Mouse (Mus musculus): Measurements from ENCODE around the gene Dnah9.

The Dnah9 gene

GRCm38 (mm10) chr11:66167801-66168651 lies at the start of gene Dnah9:
Gene Dnah9 (minus strand): TSS chr11:66168551.
- peak; percentile 3 for DNase-seq

DNA sequence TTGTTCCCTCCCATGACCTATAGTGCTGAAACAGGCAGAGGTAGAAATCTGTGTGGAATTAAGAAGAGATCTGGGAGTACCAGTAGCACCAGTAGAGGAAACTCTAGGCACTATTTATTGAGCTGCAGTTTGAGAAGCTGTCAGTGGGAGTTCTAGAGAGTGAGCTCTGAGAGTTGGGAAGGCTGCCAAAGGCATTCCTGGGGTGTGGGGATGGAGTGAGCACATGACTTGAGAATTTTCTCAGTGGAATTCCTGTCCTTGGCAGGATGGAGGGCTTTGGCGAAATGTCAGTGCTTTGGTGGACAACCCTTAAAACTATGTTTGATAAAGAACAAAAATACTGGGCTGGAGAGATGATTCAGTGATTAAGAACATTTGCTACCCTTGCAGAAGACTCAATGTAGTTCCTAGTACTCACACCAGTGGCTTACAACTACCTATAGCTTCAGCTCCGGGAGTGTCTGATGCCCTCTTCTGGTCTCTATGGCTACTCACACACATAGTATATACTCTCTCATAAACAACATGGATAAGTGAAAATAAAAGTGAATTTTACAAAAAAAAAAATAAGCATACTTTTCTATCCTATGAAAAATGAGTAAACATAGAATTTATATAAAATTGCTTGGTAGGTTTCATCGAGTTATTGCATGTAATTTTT lies 20.4 kb upstream of the Dnah9 start:
- no peak for DNase-seq

- no peak for DNase-seq
Measured at GRCm38 (mm10) chr11:66188146-66188545, 19.8 kb upstream of the Dnah9 start.

DNA sequence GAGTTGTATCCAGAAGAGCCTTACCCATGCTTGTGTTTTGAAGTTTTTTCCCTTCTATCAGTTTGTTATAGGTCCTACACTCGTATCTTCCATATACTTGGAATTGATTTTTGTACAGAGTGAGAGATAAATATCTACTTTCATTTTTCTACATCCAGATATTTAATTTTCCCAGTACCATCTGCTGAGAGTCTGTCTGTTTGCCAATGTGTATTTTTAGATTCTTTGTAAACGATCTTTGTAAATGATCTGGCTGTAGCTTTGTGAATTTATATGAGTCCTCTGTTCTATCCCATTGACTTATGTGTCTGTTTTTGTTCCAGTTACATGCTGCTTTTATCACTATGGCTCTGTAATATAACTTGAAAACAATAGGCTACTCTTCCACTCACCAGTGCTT lies 9.4 kb upstream of the Dnah9 start:
- no peak for DNase-seq

- no peak for DNase-seq
Measured at GRCm38 (mm10) chr11:66164022-66164421, 4.3 kb downstream of the Dnah9 start.

GRCm38 (mm10) chr11:66140631-66141252 lies 27.6 kb downstream of the Dnah9 start:
- DNase-seq: no peak

GRCm38 (mm10) chr11:66134826-66135225 lies 33.5 kb downstream of the Dnah9 start:
- no peak for DNase-seq

GRCm38 (mm10) chr11:66126150-66126549 lies 42.2 kb downstream of the Dnah9 start:
- DNase-seq: no peak

- DNase-seq: no peak
Measured at GRCm38 (mm10) chr11:66124496-66124895, 43.9 kb downstream of the Dnah9 start.

GRCm38 (mm10) chr11:66122017-66122416 lies 46.3 kb downstream of the Dnah9 start:
- peak; percentile 5 for DNase-seq

- no peak for DNase-seq
Measured at GRCm38 (mm10) chr11:66083663-66084254, 84.6 kb downstream of the Dnah9 start.

DNA sequence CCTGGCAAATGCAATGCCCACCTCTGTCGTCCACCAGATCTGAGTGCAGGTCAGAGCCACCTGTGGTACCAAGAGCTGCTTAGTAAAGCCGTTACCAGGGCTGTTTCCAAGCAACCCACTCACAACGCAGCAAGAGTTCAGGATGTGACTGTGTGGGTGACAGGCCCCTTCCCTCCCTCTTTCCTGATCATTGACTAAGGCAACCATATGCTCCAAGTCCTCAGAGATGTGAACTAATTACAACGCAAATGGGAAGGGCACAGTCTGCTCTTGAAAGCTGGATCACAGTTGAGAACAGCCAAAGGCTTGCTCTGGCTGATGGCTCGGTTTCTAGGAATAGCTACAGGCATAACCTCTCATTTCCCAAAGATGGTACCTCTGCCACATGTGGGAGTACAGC lies 95.4 kb downstream of the Dnah9 start:
- DNase-seq: no peak

DNA sequence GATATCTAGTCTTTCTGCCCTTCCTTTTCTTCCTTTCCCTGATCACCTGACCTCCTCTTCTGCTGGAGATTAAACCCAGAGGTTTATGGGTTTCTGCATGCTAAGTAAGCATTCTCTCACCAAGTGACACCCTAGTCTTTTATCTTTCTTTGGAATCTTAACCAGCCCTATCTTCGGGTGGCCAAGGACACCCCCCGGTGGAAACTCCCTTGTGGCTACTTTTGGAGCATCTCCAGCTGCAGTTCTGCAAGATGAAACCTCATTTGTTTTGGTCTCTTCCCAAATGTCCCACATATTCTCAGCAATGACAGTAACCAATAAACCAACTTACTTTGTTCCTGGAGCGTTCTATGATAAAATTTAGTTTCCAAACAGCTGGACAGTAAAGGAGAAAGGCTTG lies 109.4 kb downstream of the Dnah9 start:
- no peak for DNase-seq

DNA sequence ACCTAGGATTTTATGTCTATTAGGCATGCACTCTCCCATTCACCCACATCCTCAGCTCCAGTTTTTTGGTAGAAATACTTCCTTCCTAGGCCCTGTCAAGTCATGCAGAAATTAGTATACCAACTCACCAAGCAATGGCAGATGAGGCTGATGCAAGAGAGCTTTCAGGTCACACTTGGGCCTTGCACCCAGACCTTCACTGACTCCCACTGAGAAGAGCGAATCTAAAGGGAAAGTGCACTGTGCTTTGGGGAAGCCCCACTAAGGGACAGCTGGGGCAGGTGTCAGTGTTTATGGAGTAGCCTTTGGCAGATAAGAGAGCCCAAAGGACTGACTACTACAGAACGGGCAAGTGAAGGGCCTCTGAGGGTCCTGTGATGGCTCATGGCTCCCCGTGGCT lies 117.1 kb downstream of the Dnah9 start:
- DNase-seq: no peak

GRCm38 (mm10) chr11:66049146-66049545 lies 119.2 kb downstream of the Dnah9 start:
- no peak for DNase-seq

DNA sequence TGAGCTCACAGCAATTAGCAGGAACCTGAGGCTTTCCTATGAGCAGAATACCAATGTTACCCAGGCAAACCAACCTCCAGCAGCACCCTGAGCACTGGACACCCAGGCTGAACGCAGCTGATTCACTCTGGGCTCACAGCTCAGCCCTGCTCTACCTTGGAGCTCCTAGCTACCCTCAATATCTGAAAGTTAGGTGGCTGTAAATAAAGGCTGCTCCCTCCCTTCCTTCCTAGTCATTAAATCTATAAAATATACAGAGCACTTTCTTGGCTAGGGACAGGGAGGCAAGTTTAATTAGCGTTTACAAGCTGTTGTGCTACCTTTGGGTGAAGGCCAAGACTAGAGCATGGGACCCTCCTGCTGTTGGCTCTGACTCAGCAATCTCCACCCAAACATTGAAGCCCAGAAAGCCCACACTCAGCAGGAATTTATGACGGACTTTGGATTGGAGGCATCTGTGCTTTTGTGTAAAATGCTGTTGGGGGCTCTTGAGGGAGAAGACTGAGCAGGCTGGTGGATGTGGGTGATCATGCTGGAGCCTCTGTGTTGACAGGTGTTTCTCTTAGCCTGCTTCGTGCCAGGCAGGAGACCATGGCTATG lies 121.7 kb downstream of the Dnah9 start:
- DNase-seq: no peak

GRCm38 (mm10) chr11:66043635-66044034 lies 124.7 kb downstream of the Dnah9 start:
- DNase-seq: no peak

GRCm38 (mm10) chr11:66042531-66042930 lies 125.8 kb downstream of the Dnah9 start:
- DNase-seq: no peak

GRCm38 (mm10) chr11:66025728-66026127 lies 142.6 kb downstream of the Dnah9 start:
- DNase-seq: no peak

DNA sequence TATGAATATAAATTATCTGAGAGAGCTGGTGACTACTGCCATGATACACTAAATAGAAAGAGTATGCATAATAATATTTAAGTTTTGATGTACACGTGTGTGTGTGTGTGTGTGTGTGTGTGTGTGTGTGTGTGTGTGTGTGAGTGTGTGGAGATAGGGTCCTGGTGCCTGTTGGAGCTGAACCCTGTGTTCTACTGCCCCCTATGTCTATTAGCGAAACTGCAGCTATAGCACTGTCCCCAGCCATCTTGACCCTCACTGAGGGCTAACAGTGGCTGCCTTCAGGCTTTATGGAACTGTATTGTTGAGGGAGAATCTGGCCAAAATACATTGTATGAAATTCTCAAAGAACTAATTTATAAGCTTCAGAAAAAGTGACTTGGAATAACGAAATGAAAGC lies 192.5 kb downstream of the Dnah9 start:
- no peak for DNase-seq

DNA sequence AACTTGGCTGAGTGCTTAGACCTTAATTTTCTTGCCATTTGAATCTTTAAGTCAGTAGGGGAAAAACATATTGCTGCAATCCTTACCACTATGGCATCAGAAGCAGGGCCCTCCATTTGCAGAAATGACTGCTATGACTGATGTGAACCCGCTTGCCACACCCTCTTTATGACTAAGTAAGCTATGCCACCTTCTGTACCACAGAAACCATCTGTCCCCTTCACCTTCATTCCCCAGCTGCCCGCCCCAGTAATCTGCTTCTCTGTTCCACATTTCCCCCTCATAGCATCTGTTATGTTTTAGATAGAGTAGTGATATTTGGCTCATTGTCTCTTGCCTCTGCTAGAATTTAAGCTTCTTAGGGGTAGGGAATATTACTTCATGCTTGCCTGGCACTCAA lies 237.6 kb downstream of the Dnah9 start:
- DNase-seq: no peak

DNA sequence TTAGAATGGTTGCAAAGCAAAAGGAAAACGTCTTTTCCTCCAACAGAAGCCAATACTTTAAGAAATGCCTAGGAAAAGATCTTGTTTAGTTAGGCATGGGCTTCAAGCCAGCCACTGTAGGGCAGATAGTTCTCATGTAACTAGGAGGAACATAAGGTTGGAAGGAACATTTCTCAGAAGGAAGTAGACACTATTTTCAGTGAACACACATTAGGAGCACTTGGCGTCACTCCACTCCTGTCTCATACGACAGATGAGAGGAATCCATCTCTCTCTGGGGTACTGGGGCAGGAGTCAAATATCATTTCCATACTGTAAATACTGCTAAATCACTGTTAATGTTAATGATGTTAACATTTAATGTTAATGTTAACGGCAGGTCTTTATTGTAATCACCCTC lies 238.0 kb downstream of the Dnah9 start:
- no peak for DNase-seq

GRCm38 (mm10) chr11:65927962-65928361 lies 240.4 kb downstream of the Dnah9 start:
- DNase-seq: no peak

Data from thymus, postnatal 14 days (tissue).